Mouse (Mus musculus) CH12.LX (cell line): ENCODE results near the gene Hoxd3.

Experiments
- CHD1 ChIP-seq: IDR thresholded peaks from 2 replicates; pipeline ENCODE4 v1.6.1; 2012; ENCODE audit warnings: low read depth, low read length, improper control_type of control experiment, inconsistent platforms
- CHD2 ChIP-seq: IDR thresholded peaks from 2 replicates; pipeline ENCODE4 v1.6.1; 2011; ENCODE audit warnings: low read length, improper control_type of control experiment
- CTCF ChIP-seq, 2 experiments: IDR thresholded peaks in 1 of 2; conservative IDR thresholded peaks in 1 of 2; 2 replicates each; pipeline ENCODE4 v1.5.1; 2011 to 2012; ENCODE audit warnings: low read depth in 2 of 2, low read length in 2 of 2, improper control_type of control experiment in 1 of 2, inconsistent platforms in 1 of 2, mild to moderate bottlenecking in 1 of 2, moderate library complexity in 1 of 2
- EP300 ChIP-seq: IDR thresholded peaks from 2 replicates; pipeline ENCODE4 v1.6.1; 2011; ENCODE audit warnings: low read length, improper control_type of control experiment
- GABPA ChIP-seq: IDR thresholded peaks from 2 replicates; pipeline ENCODE4 v1.6.1; 2012; ENCODE audit warnings: low read depth, low read length, improper control_type of control experiment, inconsistent platforms; ENCODE audit not compliant: insufficient replicate concordance
- HCFC1 ChIP-seq: IDR thresholded peaks from 2 replicates; pipeline ENCODE4 v1.6.1; 2012; ENCODE audit warnings: low read depth, mild to moderate bottlenecking, inconsistent platforms, low read length, improper control_type of control experiment
- JUND ChIP-seq: conservative IDR thresholded peaks from 2 replicates; pipeline ENCODE4 v1.6.1; 2011; ENCODE audit warnings: low read depth, low read length, improper control_type of control experiment
- MEF2A ChIP-seq: IDR thresholded peaks from 2 replicates; pipeline ENCODE4 v1.6.1; 2014; ENCODE audit warnings: low read depth, mild to moderate bottlenecking, inconsistent platforms, low read length, improper control_type of control experiment, borderline replicate concordance
- POLR2A ChIP-seq: IDR thresholded peaks from 2 replicates; pipeline ENCODE4 v1.6.1; 2011; ENCODE audit warnings: low read depth, mild to moderate bottlenecking, improper control_type of control experiment, low read length
- RAD21 ChIP-seq: IDR thresholded peaks from 2 replicates; pipeline ENCODE4 v1.6.1; 2011; ENCODE audit warnings: low read depth, mild to moderate bottlenecking, low read length, improper control_type of control experiment, moderate library complexity
- TBP ChIP-seq: conservative IDR thresholded peaks from 2 replicates; pipeline ENCODE4 v1.6.1; 2011; ENCODE audit warnings: low read depth, low read length, improper control_type of control experiment
- USF1 ChIP-seq: IDR thresholded peaks from 2 replicates; pipeline ENCODE4 v1.6.1; 2014; ENCODE audit warnings: low read depth, mild to moderate bottlenecking, inconsistent platforms, low read length, improper control_type of control experiment
- ZMIZ1 ChIP-seq: IDR thresholded peaks from 2 replicates; pipeline ENCODE4 v1.6.1; 2012; ENCODE audit warnings: low read depth, mild to moderate bottlenecking, inconsistent platforms, low read length, improper control_type of control experiment
- ZNF384 ChIP-seq: IDR thresholded peaks from 2 replicates; pipeline ENCODE4 v1.6.1; 2012; ENCODE audit warnings: low read depth, low read length, improper control_type of control experiment, inconsistent platforms

DNA sequence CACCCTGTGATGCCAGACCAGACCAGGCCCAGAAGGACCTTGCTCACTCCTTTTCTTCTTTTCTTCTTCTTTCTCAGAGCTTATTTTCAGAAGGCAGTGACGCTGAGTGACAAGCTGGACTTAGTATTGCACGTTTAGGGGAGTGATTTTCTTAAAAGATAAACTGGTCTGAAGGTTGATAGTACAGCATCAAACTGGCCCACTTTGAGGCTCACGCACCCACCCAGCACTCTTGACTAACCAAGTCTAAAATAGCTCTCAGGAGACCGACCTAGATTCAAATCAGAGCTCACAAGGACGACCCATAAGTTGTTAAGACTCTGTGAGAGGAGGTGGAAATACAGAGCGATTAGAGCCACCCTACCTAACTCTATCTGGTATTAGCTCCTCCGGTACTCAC is 45.3 kb upstream of the Hoxd3 start:
- TF ChIP-seq ZMIZ1 (no peak), CTCF (conservative IDR thresholded peaks at IDR 0.05 in 1 of 2, IDR thresholded peaks at IDR 0.05 in 1 of 2; ENCODE audit: low read depth in 2 of 2, low read length in 2 of 2) (no peak), EP300 (no peak), RAD21 (no peak), JUND (no peak), CHD1 (no peak), CHD2 (no peak), USF1 (no peak), MEF2A (no peak), TBP (no peak), POLR2A (no peak), HCFC1 (no peak), ZNF384 (no peak), GABPA (no peak)
